Mouse (Mus musculus) hindbrain, embryonic 14.5 days (tissue): Measurements from ENCODE around the gene Palm2. TPM values are rescaled to one million over a fixed set of nuclear protein-coding genes. Genes with fewer than 3 reads are reported as not detected.

Experiments used
- ATAC-seq: fragments of 200-750 bp; cut with Nextera tagmentation; 2 replicates; pipeline ENCODE4 v1.8.0; 2017; ENCODE audit warnings: moderate number of reproducible peaks, mild to moderate bottlenecking, moderate TSS enrichment, moderate library complexity; ENCODE audit not compliant: low FRiP score
- DNase-seq: peaks from one replicate; pipeline ENCODE4 v3.0.0-alpha.2; 2015; ENCODE audit warnings: low spot score
- H3K27ac ChIP-seq: fragments of 300-500 bp; sonication (generic); 2 replicates; pipeline ENCODE4 v1.5.1; 2014; ENCODE audit warnings: mild to moderate bottlenecking, moderate library complexity
- H3K27me3 ChIP-seq: fragments of 300-500 bp; sonication (generic); 2 replicates; pipeline ENCODE4 v1.6.1; 2014; ENCODE audit warnings: mild to moderate bottlenecking, low read length, mixed read lengths; ENCODE audit not compliant: control insufficient read depth, insufficient read depth
- H3K36me3 ChIP-seq: fragments of 300-500 bp; sonication (generic); replicated peaks from 2 replicates; pipeline ENCODE4 v1.6.1; 2014; ENCODE audit not compliant: control insufficient read depth, insufficient read depth
- H3K4me1 ChIP-seq: fragments of 300-500 bp; sonication (generic); replicated peaks from 2 replicates; pipeline ENCODE4 v1.6.1; 2014; ENCODE audit warnings: antibody characterized with exemption, low read length, mixed read lengths; ENCODE audit not compliant: control insufficient read depth, insufficient read depth
- H3K4me2 ChIP-seq: fragments of 300-500 bp; sonication (generic); replicated peaks from 2 replicates; pipeline ENCODE4 v1.6.1; 2014; ENCODE audit warnings: mild to moderate bottlenecking, moderate library complexity
- H3K4me3 ChIP-seq: fragments of 300-500 bp; sonication (generic); replicated peaks from 2 replicates; pipeline ENCODE4 v1.5.1; 2014; ENCODE audit warnings: mild to moderate bottlenecking, low read length
- H3K9ac ChIP-seq: fragments of 300-500 bp; sonication (generic); 2 replicates; pipeline ENCODE4 v1.6.1; 2014
- H3K9me3 ChIP-seq: fragments of 300-500 bp; sonication (generic); 2 replicates; pipeline ENCODE4 v1.6.1; 2016; ENCODE audit warnings: low read length; ENCODE audit not compliant: control insufficient read depth
- WGBS: fragments of 180-500 bp; shearing (Covaris S2); extraction: QIAGEN DNeasy Blood & Tissue Kit; methylation state at CpG from one replicate; pipeline ENCODE4 v1.1.7; 2014; 5-methylcytosine and 5-hydroxymethylcytosine counted together
- polyA plus RNA-seq: library from polyadenylated mRNA; unstranded; fragments of >200 nt; fragmentation: Nextera tagmentation; extraction: Ambion mirVana; gene quantifications from 2 replicates; pipeline ENCODE4 v1.2.1, GENCODE M21; 2014

The Palm2 gene
- polyA plus RNA-seq, 1 experiment from 2014 or later, result 14.3 TPM

DNA sequence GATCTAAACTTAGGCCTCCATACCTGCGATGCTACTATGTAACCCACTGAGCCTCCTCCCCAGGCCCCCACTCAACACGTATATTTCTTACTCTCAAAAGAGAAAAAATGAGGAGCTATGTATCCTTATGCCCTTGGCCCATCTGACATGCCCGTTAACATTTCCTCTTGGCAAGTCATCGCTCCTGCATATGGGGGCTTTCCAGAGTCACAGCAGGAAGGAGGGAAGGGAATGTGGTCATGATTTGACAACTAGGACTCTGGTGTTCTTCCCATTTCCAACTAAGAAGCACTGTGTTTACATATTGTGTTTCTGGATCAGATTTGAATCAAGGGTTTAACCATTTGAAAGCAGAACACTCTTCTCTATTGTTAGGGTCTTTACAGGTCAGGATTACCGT lies 267.5 kb downstream of the Palm2 start:
- ATAC-seq (no peak), DNase-seq (no peak)
- Histone ChIP-seq H3K4me2 (no peak overlapping the region), H3K36me3 (no peaks in the 10 kb centered on the region), H3K4me1 (no peaks in the 10 kb centered on the region), H3K9ac (no peak overlapping the region), H3K27ac (no peak overlapping the region), H3K27me3 (no peaks in the 10 kb centered on the region), H3K4me3 (no peak overlapping the region), H3K9me3 (no peaks in the 10 kb centered on the region)
- 89% methylated on average over 5 of the region's 5 CpGs for WGBS

GRCm38 (mm10) chr4:57703574-57704470 lies 269.8 kb downstream of the Palm2 start:
- no peaks in the 10 kb centered on the region for H3K4me1 ChIP-seq
- H3K9me3 ChIP-seq, result no peaks in the 10 kb centered on the region
- no peak for DNase-seq
- H3K36me3 ChIP-seq, result no peaks in the 10 kb centered on the region
- WGBS, result 78% methylated on average over 11 of the region's 11 CpGs
- H3K4me2 ChIP-seq, result no peak overlapping the region
- no peak overlapping the region for H3K27ac ChIP-seq
- no peak overlapping the region for H3K9ac ChIP-seq
- ATAC-seq, result no peak
- no peaks in the 10 kb centered on the region for H3K27me3 ChIP-seq
- no peak overlapping the region for H3K4me3 ChIP-seq

DNA sequence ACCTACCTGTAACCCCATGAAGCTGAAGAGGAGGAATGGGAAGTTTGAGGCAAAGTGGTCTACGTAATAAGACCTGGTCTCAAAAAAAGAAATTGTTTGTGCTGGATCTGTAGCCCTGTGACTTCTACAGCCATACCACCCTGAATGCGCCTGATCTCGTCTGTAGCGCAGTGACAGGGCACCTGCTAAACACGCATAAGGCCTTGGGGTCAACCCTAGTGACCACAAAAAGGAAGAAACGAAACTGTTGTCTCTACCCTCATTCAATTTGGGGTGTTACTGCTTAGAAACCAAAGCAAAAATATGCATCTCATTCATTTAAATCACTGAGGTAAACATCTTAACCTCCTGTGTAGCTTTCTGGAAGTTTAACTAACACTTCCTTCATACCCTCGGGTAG lies 270.5 kb downstream of the Palm2 start:
- Histone ChIP-seq H3K4me3 (no peak overlapping the region), H3K4me1 (no peaks in the 10 kb centered on the region), H3K9ac (no peak overlapping the region), H3K36me3 (no peaks in the 10 kb centered on the region), H3K27me3 (no peaks in the 10 kb centered on the region), H3K9me3 (no peaks in the 10 kb centered on the region), H3K27ac (no peak overlapping the region), H3K4me2 (no peak overlapping the region)
- DNase-seq (no peak), ATAC-seq (no peak)
- WGBS, result 89% methylated on average over 7 of the region's 7 CpGs

DNA sequence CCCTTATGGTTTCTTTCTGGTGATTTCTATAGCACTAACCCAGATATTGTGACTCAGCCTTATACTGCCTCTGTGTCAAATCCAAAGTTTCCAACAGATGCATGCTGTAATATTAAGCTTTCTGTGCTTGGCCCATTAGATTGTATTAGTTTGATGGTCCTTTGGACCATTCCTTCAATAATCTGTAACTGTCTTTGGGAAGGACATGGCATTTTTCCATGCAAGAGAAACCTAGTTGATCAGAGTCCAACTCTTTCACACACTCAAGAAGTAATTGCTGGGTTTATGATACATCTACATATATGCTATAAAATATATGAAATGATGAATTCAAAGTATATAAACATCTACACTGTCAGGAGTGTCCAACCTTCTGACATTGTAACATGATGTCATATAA lies 281.8 kb downstream of the Palm2 start:
- Histone ChIP-seq H3K27ac (no peak overlapping the region), H3K27me3 (no peaks in the 10 kb centered on the region), H3K9me3 (no peaks in the 10 kb centered on the region), H3K4me3 (no peak overlapping the region), H3K4me1 (no peaks in the 10 kb centered on the region), H3K9ac (no peak overlapping the region), H3K4me2 (no peak overlapping the region), H3K36me3 (no peaks in the 10 kb centered on the region)
- no peak for DNase-seq
- no peak for ATAC-seq

GRCm38 (mm10) chr4:57716735-57717134 lies 282.7 kb downstream of the Palm2 start:
- H3K9ac ChIP-seq, result no peak overlapping the region
- no peaks in the 10 kb centered on the region for H3K27me3 ChIP-seq
- 23% methylated on average over 4 of the region's 4 CpGs for WGBS
- H3K9me3 ChIP-seq, result no peaks in the 10 kb centered on the region
- H3K27ac ChIP-seq, result no peak overlapping the region
- H3K4me3 ChIP-seq, result no peak overlapping the region
- no peaks in the 10 kb centered on the region for H3K36me3 ChIP-seq
- ATAC-seq, result no peak
- no peak overlapping the region for H3K4me2 ChIP-seq
- H3K4me1 ChIP-seq, result no peaks in the 10 kb centered on the region
- no peak for DNase-seq

DNA sequence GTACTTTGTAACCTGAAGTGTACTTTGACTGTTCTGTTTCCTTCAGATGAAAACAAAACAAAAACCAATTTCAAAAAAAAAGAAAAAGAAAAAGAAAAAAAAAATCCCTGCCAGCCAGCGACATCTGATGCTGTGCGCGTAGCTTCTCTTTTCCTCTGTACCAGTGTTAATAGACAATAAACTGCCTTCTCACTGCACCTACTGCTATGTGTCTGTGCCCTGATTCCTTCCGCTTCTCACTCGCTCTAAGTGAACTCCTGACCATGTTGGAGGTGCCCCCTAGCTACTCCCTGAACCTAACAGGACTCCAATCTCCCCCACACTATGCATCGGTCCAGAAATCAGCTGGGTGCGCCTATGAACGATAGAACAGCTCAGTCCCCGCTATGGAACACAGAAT lies 283.3 kb downstream of the Palm2 start, which contains the start of gene Akap2:
TSS of gene Akap2 (plus strand) at position 304 of the 400 bp plus-strand sequence.
- Histone ChIP-seq H3K9ac (no peak within 1 kb of the TSS), H3K27me3 (no peaks in the 10 kb centered on the region), H3K9me3 (no peaks in the 10 kb centered on the region), H3K4me1 (no peaks in the 10 kb centered on the region), H3K4me3 (no peak within 1 kb of the TSS), H3K36me3 (no peaks in the 10 kb centered on the region), H3K27ac (no peak within 1 kb of the TSS), H3K4me2 (no peak within 1 kb of the TSS)
- WGBS, result 70% methylated on average over 9 of the region's 9 CpGs
- ATAC-seq (no peak), DNase-seq (no peak)

GRCm38 (mm10) chr4:57719370-57719769 lies 285.3 kb downstream of the Palm2 start:
- WGBS, result 95% methylated on average over 1 of the region's 1 CpGs
- Histone ChIP-seq H3K27ac (no peak overlapping the region), H3K4me3 (no peak overlapping the region), H3K9ac (no peak overlapping the region), H3K36me3 (no peaks in the 10 kb centered on the region), H3K4me2 (no peak overlapping the region), H3K4me1 (no peaks in the 10 kb centered on the region), H3K27me3 (no peaks in the 10 kb centered on the region), H3K9me3 (no peaks in the 10 kb centered on the region)
- ATAC-seq (no peak), DNase-seq (no peak)

GRCm38 (mm10) chr4:57720869-57721361 lies 286.9 kb downstream of the Palm2 start:
- H3K9me3 ChIP-seq, result no peaks in the 10 kb centered on the region
- no peak overlapping the region for H3K27ac ChIP-seq
- H3K27me3 ChIP-seq, result no peaks in the 10 kb centered on the region
- H3K4me1 ChIP-seq, result no peaks in the 10 kb centered on the region
- 30% methylated on average over 7 of the region's 7 CpGs for WGBS
- H3K4me2 ChIP-seq, result no peak overlapping the region
- ATAC-seq (no peak), DNase-seq (peak; percentile 25)
- H3K9ac ChIP-seq, result no peak overlapping the region
- H3K4me3 ChIP-seq, result no peak overlapping the region
- H3K36me3 ChIP-seq, result no peaks in the 10 kb centered on the region

DNA sequence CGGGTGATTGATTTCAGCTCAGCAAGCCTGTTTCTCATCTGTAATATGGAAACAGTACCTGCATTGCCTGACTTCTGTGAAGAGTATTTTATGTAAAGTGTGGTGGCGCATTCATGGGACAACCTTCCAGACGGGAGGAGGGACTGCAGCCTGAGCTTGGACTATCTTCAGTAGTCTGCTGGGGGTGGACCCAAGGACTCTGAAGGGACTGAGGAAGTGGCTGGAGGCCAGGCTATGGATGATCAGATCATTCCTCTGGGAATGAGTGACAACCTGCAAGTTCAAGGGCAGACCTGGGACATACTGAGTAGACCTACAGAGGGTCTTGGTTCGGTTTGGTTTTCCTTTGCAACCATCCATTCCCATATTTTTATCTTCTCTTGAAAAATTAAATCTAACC lies 288.2 kb downstream of the Palm2 start:
- no peak overlapping the region for H3K4me2 ChIP-seq
- no peaks in the 10 kb centered on the region for H3K9me3 ChIP-seq
- no peak overlapping the region for H3K27ac ChIP-seq
- no peaks in the 10 kb centered on the region for H3K36me3 ChIP-seq
- WGBS, result 85% methylated on average over 4 of the region's 4 CpGs
- no peak overlapping the region for H3K9ac ChIP-seq
- ATAC-seq (no peak), DNase-seq (no peak)
- no peaks in the 10 kb centered on the region for H3K4me1 ChIP-seq
- no peak overlapping the region for H3K4me3 ChIP-seq
- no peaks in the 10 kb centered on the region for H3K27me3 ChIP-seq
